Mouse (Mus musculus): ENCODE measurements at regions not wholly inside any gene's neighbourhood (a gene's known extent, or its start where the extent isn't known, plus 50 kb on each side); places are given as distances from the start of the nearest gene placed in this dataset.

- DNase-seq, result no peak
Observed at GRCm38 (mm10) chr7:37392122-37392521, 381.3 kb downstream of the Zfp536 start.

DNA sequence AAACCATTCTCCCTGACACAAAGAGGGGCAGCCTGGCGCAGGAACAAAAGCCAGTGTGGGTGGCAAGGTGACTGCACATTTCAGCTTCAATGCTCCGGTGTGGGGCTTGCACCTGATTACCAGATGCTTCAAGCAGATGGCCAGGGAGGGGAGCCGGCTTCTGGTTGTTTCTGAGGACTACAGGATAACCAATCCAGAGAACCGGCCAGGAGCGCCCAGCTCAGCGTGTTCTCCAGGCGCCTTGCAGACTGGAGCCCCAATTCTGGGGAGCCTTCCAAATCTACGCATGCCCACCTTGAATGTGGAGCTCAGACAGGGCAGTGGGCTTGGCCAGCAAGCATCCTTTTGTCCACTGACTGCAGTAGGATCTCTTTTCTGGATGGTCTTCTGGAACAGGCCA lies 380.8 kb downstream of the Zfp536 start:
- no peak for DNase-seq

- no peak for DNase-seq
Observed at GRCm38 (mm10) chr7:37393071-37393470, 380.4 kb downstream of the Zfp536 start.

GRCm38 (mm10) chr7:37394965-37395426 lies 378.4 kb downstream of the Zfp536 start:
- DNase-seq, result no peak

GRCm38 (mm10) chr7:37395881-37396513 lies 377.4 kb downstream of the Zfp536 start:
- DNase-seq, result no peak

GRCm38 (mm10) chr7:37403483-37403882 lies 370.0 kb downstream of the Zfp536 start:
- DNase-seq, result no peak

DNA sequence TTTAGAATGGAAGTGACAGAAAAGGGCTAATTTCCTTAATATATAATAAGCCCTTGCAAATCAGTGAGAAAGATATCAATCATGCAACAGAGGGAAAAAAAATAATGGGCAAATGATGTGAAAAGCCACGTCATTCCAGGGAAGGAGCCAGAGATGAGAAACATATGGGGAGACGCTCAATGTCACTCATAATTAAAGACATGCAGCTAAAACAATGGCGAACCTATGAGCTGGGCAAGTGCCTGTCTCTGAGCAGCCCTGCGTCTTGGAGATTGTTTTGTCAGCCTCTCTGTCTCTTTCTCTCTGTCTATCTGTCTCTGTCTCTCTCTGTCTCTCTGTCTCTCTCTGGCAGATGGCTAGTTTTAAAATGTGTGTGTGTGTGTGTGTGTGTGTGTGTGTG lies 360.1 kb downstream of the Zfp536 start:
- DNase-seq, result no peak

- peak; percentile 12 for DNase-seq
Observed at GRCm38 (mm10) chr7:37421704-37422103, 351.7 kb downstream of the Zfp536 start.
